Mouse (Mus musculus): ENCODE data around the gene Gm1604a.
"Not testable (repeated sequence)": the region's sequence is repeated elsewhere in the genome, so short reads cannot be mapped to it uniquely, and the experiment has no call there.

The Gm1604a gene

GRCm38 (mm10) chr17:7068997-7069539 is 43.7 kb downstream of the Gm1604a start:
- in situ Hi-C loops (cut with MboI, MseI) = loop anchor here (25.0 kb wide), 1 partner anchor 107 kb away; the partner anchor contains the start of genes Rnaset2b and Tagap1

- in situ Hi-C loops (cut with MboI, MseI) = loop anchor here (10.0 to 25.0 kb wide), 2 partner anchors 107 to 985 kb away; partner anchors contain the start of genes Rnaset2b and Tagap1
Measured at GRCm38 (mm10) chr17:7069561-7070240, 44.3 kb downstream of the Gm1604a start.

- in situ Hi-C loops (cut with MboI, MseI) = loop anchor here (10.0 to 25.0 kb wide), 2 partner anchors 112 to 980 kb away; partner anchors contain the start of genes Rnaset2b and Tagap1
Measured at GRCm38 (mm10) chr17:7074494-7074893, 49.1 kb downstream of the Gm1604a start.

GRCm38 (mm10) chr17:7075519-7075918 is 50.2 kb downstream of the Gm1604a start:
- in situ Hi-C loops (cut with MboI, MseI) = loop anchor here (10.0 kb wide), 1 partner anchor 979 kb away; no protein-coding TSS in a partner anchor

GRCm38 (mm10) chr17:7079558-7079957 is 54.2 kb downstream of the Gm1604a start:
- in situ Hi-C loops (cut with MboI, MseI) = loop anchor here (10.0 kb wide), 1 partner anchor 975 kb away; no protein-coding TSS in a partner anchor

- in situ Hi-C loops (cut with MboI, MseI) = loop anchor here (10.0 kb wide), 1 partner anchor 780 kb away; no protein-coding TSS in a partner anchor
Measured at GRCm38 (mm10) chr17:7084523-7084922, 59.2 kb downstream of the Gm1604a start.

- in situ Hi-C loops (cut with MboI, MseI) = loop anchor here (10.0 kb wide), 1 partner anchor 779 kb away; no protein-coding TSS in a partner anchor
Measured at GRCm38 (mm10) chr17:7085469-7086168, 60.3 kb downstream of the Gm1604a start.

- in situ Hi-C loops (cut with MboI, MseI) = loop anchor here (10.0 kb wide), 1 partner anchor 778 kb away; no protein-coding TSS in a partner anchor
Measured at GRCm38 (mm10) chr17:7086836-7087235, 61.5 kb downstream of the Gm1604a start.

GRCm38 (mm10) chr17:7097835-7098519 is 72.6 kb downstream of the Gm1604a start:
- in situ Hi-C loops (cut with MboI, MseI) = not testable (repeated sequence)

GRCm38 (mm10) chr17:7099096-7099495 is 73.7 kb downstream of the Gm1604a start:
- in situ Hi-C loops (cut with MboI, MseI) = not testable (repeated sequence)

- in situ Hi-C loops (cut with MboI, MseI) = not testable (repeated sequence)
Measured at GRCm38 (mm10) chr17:7102945-7103344, 77.6 kb downstream of the Gm1604a start.

GRCm38 (mm10) chr17:7111658-7112057 is 86.3 kb downstream of the Gm1604a start:
- in situ Hi-C loops (cut with MboI, MseI) = not testable (repeated sequence)

GRCm38 (mm10) chr17:7116265-7116664 is 90.9 kb downstream of the Gm1604a start:
- in situ Hi-C loops (cut with MboI, MseI) = not testable (repeated sequence)

- in situ Hi-C loops (cut with MboI, MseI) = loop anchor here (5.0 kb wide), 1 partner anchor 881 kb away; no protein-coding TSS in a partner anchor
Measured at GRCm38 (mm10) chr17:7120835-7121234, 95.5 kb downstream of the Gm1604a start.

GRCm38 (mm10) chr17:7122554-7122953 is 97.2 kb downstream of the Gm1604a start:
- in situ Hi-C loops (cut with MboI, MseI) = loop anchor here (5.0 kb wide), 1 partner anchor 880 kb away; no protein-coding TSS in a partner anchor

- in situ Hi-C loops (cut with MboI, MseI) = not testable (repeated sequence)
Measured at GRCm38 (mm10) chr17:7126475-7126874, 101.1 kb downstream of the Gm1604a start.

GRCm38 (mm10) chr17:7134002-7134401 is 108.6 kb downstream of the Gm1604a start:
- in situ Hi-C loops (cut with MboI, MseI) = not testable (repeated sequence)

GRCm38 (mm10) chr17:7135277-7135676 is 109.9 kb downstream of the Gm1604a start:
- in situ Hi-C loops (cut with MboI, MseI) = loop anchor here (5.0 kb wide), 1 partner anchor 852 kb away; no protein-coding TSS in a partner anchor

Measured in regulatory T cell (primary cell).